Mouse (Mus musculus) spleen, adult 2 months (tissue): ENCODE measurements around the gene A730071L15Rik.

Experiments
- CTCF ChIP-seq: fragments of 200-500 bp; IDR thresholded peaks from 2 replicates; pipeline ENCODE4 v1.5.1; 2011; ENCODE audit warnings: mild to moderate bottlenecking, inconsistent platforms; ENCODE audit not compliant: insufficient read depth, insufficient read length, insufficient replicate concordance; ENCODE audit errors: extremely low read depth
- POLR2A ChIP-seq: fragments of 200-500 bp; IDR thresholded peaks from 2 replicates; pipeline ENCODE4 v1.6.1; 2011; ENCODE audit warnings: low read depth, low read length, inconsistent platforms

DNA sequence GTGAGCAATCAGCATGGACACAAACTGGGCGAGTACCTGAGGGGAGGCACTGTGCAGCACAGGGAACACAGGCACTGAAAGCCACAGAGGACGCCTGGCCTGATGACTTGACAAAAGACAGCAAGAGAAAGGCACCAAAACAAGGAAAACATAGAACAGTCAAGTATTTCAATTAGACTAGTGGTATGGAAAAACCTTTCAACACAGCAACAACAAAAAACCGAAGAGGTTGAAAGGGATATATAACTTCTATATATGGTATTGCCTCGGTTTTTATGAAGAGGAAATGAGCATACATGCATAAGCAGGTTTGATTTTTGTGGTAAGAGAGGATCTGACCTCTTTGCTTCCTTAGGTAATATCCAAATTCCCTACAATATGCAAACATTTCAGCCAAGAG lies 47.0 kb upstream of the A730071L15Rik start:
- TF ChIP-seq POLR2A (no peak), CTCF (no peak)
